Mouse (Mus musculus): ENCODE results near the gene Ear6.

Gene Ear6

DNA sequence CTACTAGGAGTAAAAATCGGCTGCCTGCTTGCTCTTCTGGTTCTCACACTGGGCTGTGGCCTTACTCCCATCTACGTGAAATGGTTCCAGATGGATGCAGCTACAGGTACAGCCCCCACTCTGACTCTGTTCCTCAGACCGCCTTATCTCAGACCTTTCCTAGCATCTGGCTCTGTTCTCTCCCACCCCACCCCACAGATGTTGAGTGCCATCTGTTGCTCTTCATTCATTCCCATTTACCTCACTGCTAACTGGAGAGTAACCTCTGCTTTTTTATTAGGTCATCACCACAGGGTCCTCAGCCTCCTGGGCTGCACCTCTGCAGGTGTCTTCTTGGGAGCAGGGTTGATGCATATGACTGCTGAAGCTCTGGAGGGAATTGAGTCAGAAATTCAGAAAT lies 40.3 kb downstream of the Ear6 start:
- DNase-seq (ENCODE audit: low read depth, low spot score): peak; percentile 2

DNA sequence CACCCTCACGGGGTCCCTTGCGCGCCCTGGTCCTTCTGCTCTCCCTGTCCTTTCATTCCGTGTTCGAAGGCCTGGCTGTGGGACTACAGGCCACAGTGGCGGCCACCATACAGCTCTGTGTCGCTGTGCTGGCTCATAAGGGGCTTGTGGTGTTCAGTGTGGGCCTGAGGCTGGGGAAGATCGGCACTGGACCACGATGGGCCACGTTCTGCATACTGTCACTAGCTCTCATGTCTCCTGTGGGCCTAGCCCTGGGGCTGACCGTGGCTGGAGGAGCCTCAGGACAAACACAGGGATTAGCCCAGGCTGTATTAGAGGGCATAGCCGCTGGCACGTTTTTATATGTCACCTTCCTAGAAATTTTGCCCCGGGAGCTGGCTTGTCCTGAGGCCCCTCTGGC lies 41.6 kb downstream of the Ear6 start:
- no peak for DNase-seq (ENCODE audit: low read depth, low spot score)

DNA sequence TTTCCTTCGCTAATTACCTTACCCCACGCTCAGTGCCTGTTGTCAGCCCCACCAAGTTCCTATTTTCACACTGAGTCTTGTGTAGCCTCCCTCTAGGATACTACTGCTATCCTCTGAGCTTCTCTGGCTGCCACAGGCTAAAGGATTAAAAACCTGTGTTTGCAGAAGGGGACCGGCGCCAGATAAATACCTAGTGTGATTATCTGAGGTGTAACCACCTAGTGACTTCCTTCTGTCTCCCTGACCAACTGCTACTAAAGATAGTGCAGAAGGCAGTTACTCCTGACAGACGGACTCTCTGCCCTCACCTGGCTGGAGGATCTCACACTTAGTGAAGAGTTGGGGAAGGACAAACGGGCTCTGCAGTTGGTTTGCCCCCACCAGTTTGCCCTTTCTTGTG lies 42.5 kb downstream of the Ear6 start:
- DNase-seq (ENCODE audit: low read depth, low spot score): no peak

- DNase-seq (ENCODE audit: low read depth, low spot score): peak; percentile 6
Observed at GRCm38 (mm10) chr14:51896539-51897170, 43.2 kb downstream of the Ear6 start.

- peak; percentile 1 for DNase-seq (ENCODE audit: low read depth, low spot score)
Observed at GRCm38 (mm10) chr14:51899351-51899750, 45.9 kb downstream of the Ear6 start.

DNA sequence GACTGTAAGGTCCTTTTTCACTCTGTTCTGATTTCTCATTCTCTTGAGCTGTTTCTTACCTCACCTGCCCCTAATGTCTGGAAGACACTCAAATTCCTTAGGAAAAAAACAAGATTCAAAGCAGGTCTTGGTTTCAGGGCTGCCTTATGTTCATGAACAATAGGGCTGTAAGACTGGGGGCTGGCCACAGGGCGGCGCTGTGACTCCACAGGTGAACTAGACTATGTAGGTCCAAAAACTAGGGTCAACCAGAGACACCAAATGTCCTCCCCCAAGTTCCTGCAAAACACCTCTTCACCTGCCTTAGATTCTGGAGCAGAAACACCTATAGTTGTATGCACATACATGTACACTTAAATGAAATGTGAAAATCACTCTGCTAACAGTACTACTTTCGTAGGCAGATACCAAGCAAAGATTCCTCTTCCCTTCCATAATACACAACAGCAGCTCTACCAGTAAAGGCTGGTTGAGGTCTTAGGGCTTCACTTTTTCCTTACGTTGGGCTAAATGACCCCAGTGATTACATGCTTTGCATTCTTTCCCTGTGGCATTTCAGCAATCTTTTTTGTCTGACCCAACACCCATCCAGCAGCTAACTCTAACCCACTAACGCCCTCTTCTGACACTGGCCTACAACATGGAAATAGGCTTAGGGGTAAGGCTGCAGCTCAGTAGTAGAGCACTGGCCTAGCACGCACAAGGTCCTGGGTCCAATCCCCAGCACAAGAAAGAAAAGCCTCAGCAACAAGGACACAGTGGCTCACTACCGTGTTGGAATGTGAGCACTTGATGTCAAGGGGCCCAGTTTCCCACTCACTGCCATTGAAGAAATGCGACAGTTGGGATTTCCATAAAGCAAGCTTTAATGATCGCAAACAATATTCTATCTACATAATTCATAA lies 49.6 kb downstream of the Ear6 start:
- DNase-seq (ENCODE audit: low read depth, low spot score): peak; percentile 81

GRCm38 (mm10) chr14:51903782-51904181 lies 50.3 kb downstream of the Ear6 start:
- DNase-seq (ENCODE audit: low read depth, low spot score): no peak

Measured in ZHBTc4 (cell line).